25 mouse cellular contexts compared by ENCODE assay signal in genomic region chr10:45816679-45817078, GRCm38 (mm10).
DNase-seq lines count a peak whose midpoint lies in the region; ATAC-seq and TF ChIP-seq lines count a peak whose summit lies in the region.
"Had no signal": no experiment of that assay in that cellular context is flagged by ENCODE, and none has a peak within 500 bp of the region (broad histone marks: within the 10 kb centered on the region; RNA-seq: fewer than 3 reads in every experiment).

No protein-coding gene starts in this region.

- H3K9ac ChIP-seq in hindbrain, embryonic 14.5 days: no peak overlapping the region
- no peak overlapping the region for H3K9ac ChIP-seq in hindbrain, embryonic 12.5 days
- H3K9ac ChIP-seq in ES-E14 (ENCODE audit: insufficient read depth, low read depth, low read length, poor library complexity, severe bottlenecking): no peak overlapping the region
- no peak overlapping the region for H3K9ac ChIP-seq in intestine, embryonic 16.5 days (ENCODE audit: low read depth, low read length)
- H3K9ac ChIP-seq: embryonic facial prominence, embryonic 13.5 days; forebrain, embryonic 12.5 days; forebrain, embryonic 15.5 days; heart, embryonic 12.5 days; heart, embryonic 15.5 days; hindbrain, embryonic 15.5 days had no signal

- WGBS in hindbrain, embryonic 14.5 days: 84% methylated on average over 4 of the region's 4 CpGs
- whole genome bisulfite sequencing in hindbrain, embryonic 12.5 days: 88% methylated on average over 4 of the region's 4 CpGs
- WGBS in intestine, embryonic 16.5 days: 81% methylated on average over 4 of the region's 4 CpGs

- H3K4me2 ChIP-seq in hindbrain, embryonic 14.5 days (replicated peaks): no peak overlapping the region
- H3K4me2 ChIP-seq in hindbrain, embryonic 12.5 days (replicated peaks): no peak overlapping the region
- H3K4me2 ChIP-seq in intestine, embryonic 16.5 days (ENCODE audit: low read depth, low read length): no peak overlapping the region
- H3K4me2 ChIP-seq: embryonic facial prominence, embryonic 13.5 days; forebrain, embryonic 12.5 days; forebrain, embryonic 15.5 days; heart, embryonic 12.5 days; heart, embryonic 15.5 days; hindbrain, embryonic 15.5 days had no signal

- H3K36me3 ChIP-seq in hindbrain, embryonic 14.5 days (replicated peaks; ENCODE audit: control insufficient read depth, insufficient read depth): no peaks in the 10 kb centered on the region
- H3K36me3 ChIP-seq in hindbrain, embryonic 12.5 days: no peaks in the 10 kb centered on the region
- 0 out of 2 replicates have a peak, but pooled peaks cover 2% of the 10 kb centered on the region for H3K36me3 ChIP-seq in ES-E14 (ENCODE audit: control insufficient read depth, insufficient read depth, low read length, poor library complexity, severe bottlenecking)
- H3K36me3 ChIP-seq in intestine, embryonic 16.5 days (ENCODE audit: control insufficient read depth, insufficient read depth, low read length): no peaks in the 10 kb centered on the region
- H3K36me3 ChIP-seq: embryonic facial prominence, embryonic 13.5 days; forebrain, embryonic 12.5 days; forebrain, embryonic 15.5 days; G1E; heart, embryonic 12.5 days; heart, embryonic 15.5 days; hindbrain, embryonic 15.5 days had no signal

- no peak for DNase-seq in hindbrain, embryonic 14.5 days (ENCODE audit: low spot score)
- peak; percentile 26 for DNase-seq in 416B (ENCODE audit: low read depth)
- DNase-seq in ES-E14 (ENCODE audit: low read depth, low spot score): no peak
- no peak for DNase-seq in layer of hippocampus, postnatal 36 days
- no peak for DNase-seq in urinary bladder, adult 2 months (ENCODE audit: low spot score)
- no peak for DNase-seq in layer of hippocampus, postnatal 25 days (ENCODE audit: extremely low spot score in 1 of 2, low spot score in 1 of 2)
- DNase-seq: adrenal gland, postnatal 14 days; cerebellum, adult 11 months; cerebellum, adult 2 months; cerebellum, adult 9-11 months; cerebellum, postnatal 25 days; gastrocnemius, postnatal 36 days; heart, postnatal 14 days; kidney, adult 11 months had no signal

- no peaks in the 10 kb centered on the region for H3K4me1 ChIP-seq in hindbrain, embryonic 14.5 days (replicated peaks; ENCODE audit: control insufficient read depth, insufficient read depth, low read length)
- H3K4me1 ChIP-seq in hindbrain, embryonic 12.5 days: no peaks in the 10 kb centered on the region
- no peaks in the 10 kb centered on the region for H3K4me1 ChIP-seq in ES-E14 (ENCODE audit: control insufficient read depth in 2 of 2, insufficient read depth in 2 of 2, low read length in 2 of 2, poor library complexity in 1 of 2)
- H3K4me1 ChIP-seq in intestine, embryonic 16.5 days (ENCODE audit: control insufficient read depth, insufficient read depth, low read length): no peaks in the 10 kb centered on the region
- H3K4me1 ChIP-seq: forebrain, embryonic 12.5 days; forebrain, embryonic 15.5 days; heart, embryonic 12.5 days; heart, embryonic 15.5 days; hindbrain, embryonic 15.5 days had no signal

- no peak overlapping the region for H3K27ac ChIP-seq in hindbrain, embryonic 14.5 days
- H3K27ac ChIP-seq in hindbrain, embryonic 12.5 days: no peak overlapping the region
- H3K27ac ChIP-seq in ES-E14 (ENCODE audit: insufficient read depth, low read depth, low read length, poor library complexity, severe bottlenecking): peak overlapping the region; percentile 31; the same call in 1 of the 2 replicates
- no peak overlapping the region for H3K27ac ChIP-seq in intestine, embryonic 16.5 days (ENCODE audit: low read length)
- H3K27ac ChIP-seq: embryonic facial prominence, embryonic 13.5 days; forebrain, embryonic 12.5 days; forebrain, embryonic 15.5 days; heart, embryonic 15.5 days; hindbrain, embryonic 15.5 days had no signal

- in situ Hi-C loops in ES-E14 (cut with MboI; ENCODE audit: low sequenced_read_pairs in 2 of 2, unreplicated experiment in 2 of 2): no loop called here

- H3K4me3 ChIP-seq in hindbrain, embryonic 14.5 days (replicated peaks; ENCODE audit: low read length): no peak overlapping the region
- no peak overlapping the region for H3K4me3 ChIP-seq in hindbrain, embryonic 12.5 days
- H3K4me3 ChIP-seq in ES-E14 (ENCODE audit: insufficient read depth in 1 of 2, low read depth in 1 of 2, low read length in 2 of 2, poor library complexity in 1 of 2, severe bottlenecking in 1 of 2): no peak overlapping the region
- H3K4me3 ChIP-seq in intestine, embryonic 16.5 days (ENCODE audit: low read length): no peak overlapping the region
- H3K4me3 ChIP-seq: embryonic facial prominence, embryonic 13.5 days; erythroblast, embryonic 14.5 days; forebrain, embryonic 12.5 days; forebrain, embryonic 15.5 days; heart, embryonic 12.5 days; heart, embryonic 15.5 days; hindbrain, embryonic 15.5 days had no signal

- no peaks in the 10 kb centered on the region for H3K9me3 ChIP-seq in hindbrain, embryonic 14.5 days (ENCODE audit: control insufficient read depth, low read length)
- no peaks in the 10 kb centered on the region for H3K9me3 ChIP-seq in hindbrain, embryonic 12.5 days (replicated peaks)
- no peaks in the 10 kb centered on the region for H3K9me3 ChIP-seq in ES-E14 (ENCODE audit: control insufficient read depth, insufficient read depth, low read depth, low read length)
- no peaks in the 10 kb centered on the region for H3K9me3 ChIP-seq in intestine, embryonic 16.5 days (ENCODE audit: control insufficient read depth, low read length)
- H3K9me3 ChIP-seq: embryonic facial prominence, embryonic 13.5 days; forebrain, embryonic 12.5 days; forebrain, embryonic 15.5 days; G1E; heart, embryonic 12.5 days; heart, embryonic 15.5 days; hindbrain, embryonic 15.5 days had no signal

- H3K27me3 ChIP-seq in hindbrain, embryonic 14.5 days (ENCODE audit: control insufficient read depth, insufficient read depth, low read length): no peaks in the 10 kb centered on the region
- no peaks in the 10 kb centered on the region for H3K27me3 ChIP-seq in hindbrain, embryonic 12.5 days
- H3K27me3 ChIP-seq in intestine, embryonic 16.5 days (replicated peaks; ENCODE audit: control insufficient read depth, insufficient read depth, low read length): no peaks in the 10 kb centered on the region
- H3K27me3 ChIP-seq: forebrain, embryonic 12.5 days; forebrain, embryonic 15.5 days; heart, embryonic 12.5 days; heart, embryonic 15.5 days; hindbrain, embryonic 15.5 days; Patski had no signal

- ATAC-seq in hindbrain, embryonic 14.5 days (ENCODE audit: low FRiP score): 0 out of 2 replicates have a peak, but pooled peaks have one; percentile 14
- ATAC-seq in hindbrain, embryonic 12.5 days (ENCODE audit: low FRiP score): no peak
- ATAC-seq in intestine, embryonic 16.5 days: peak; percentile 70
- ATAC-seq: forebrain, embryonic 15.5 days; Patski had no signal

TF ChIP-seq in ES-E14, 5 proteins besides CTCF, POLR2A, EP300 and RAD21:
- TF ChIP-seq HCFC1 (IDR thresholded peaks at IDR 0.05; ENCODE audit: borderline replicate concordance, insufficient read depth, low read length) (no peak), CHD2 (IDR thresholded peaks at IDR 0.05; ENCODE audit: low read depth, low read length) (no peak), ZNF384 (IDR thresholded peaks at IDR 0.05; ENCODE audit: low read depth, low read length) (no peak), MAFK (IDR thresholded peaks at IDR 0.05; ENCODE audit: insufficient read depth, low read depth, low read length) (no peak), ZC3H11A (IDR thresholded peaks at IDR 0.05; ENCODE audit: borderline replicate concordance, low read depth, low read length) (no peak)
